Mouse (Mus musculus): Measurements from ENCODE around the gene Zzz3.

DNA sequence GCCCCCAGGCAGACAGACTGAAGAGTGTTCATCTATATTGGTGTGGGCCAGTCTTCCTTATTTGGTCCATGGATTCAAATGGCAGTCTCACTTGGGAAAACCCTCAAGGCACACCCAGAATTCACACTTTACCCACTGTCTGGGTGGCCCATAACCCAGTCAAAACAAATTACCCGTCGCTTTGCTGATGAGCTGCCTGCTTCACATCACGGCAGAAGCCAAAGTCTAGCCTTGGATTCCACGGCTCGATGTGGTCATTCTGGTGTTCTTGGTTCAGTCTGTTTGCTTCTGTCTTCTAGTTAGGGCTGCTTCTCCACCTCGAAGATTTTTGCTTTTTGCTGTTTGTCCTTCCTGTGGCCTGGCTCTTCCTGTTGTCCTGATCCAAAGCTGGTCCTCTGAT lies 97.0 kb downstream of the Zzz3 start:
- TF ChIP-seq CTCF (IDR thresholded peaks at IDR 0.05; ENCODE audit: control insufficient read depth, insufficient read depth, insufficient replicate concordance, low read depth, low read length) (no peak), POLR2A (IDR thresholded peaks at IDR 0.05; ENCODE audit: control insufficient read depth, low read depth, low read length) (no peak)
